Mouse (Mus musculus) heart, postnatal 10 days (tissue): ENCODE measurements around the gene Krt7. TPM values are rescaled to one million over a fixed set of nuclear protein-coding genes. Genes with fewer than 3 reads are reported as not detected.

Source experiments
- DNase-seq, 2 experiments: peaks; one replicate each; pipeline ENCODE4 v3.0.0; 2021
- intact Hi-C: fragments of 180-260 bp; cut with DNase I; formaldehyde crosslinking; loops from one replicate; pipeline ENCODE4 v1.15.1; 2025
- total RNA-seq, 2 experiments: library from RNA; stranded (reverse); gene quantifications; 2 replicates each; pipeline ENCODE4 v1.2.3; 2021

Krt7 gene
- total RNA-seq, 2 experiments from 2014 or later = 3.8 to 4.5 TPM

DNA sequence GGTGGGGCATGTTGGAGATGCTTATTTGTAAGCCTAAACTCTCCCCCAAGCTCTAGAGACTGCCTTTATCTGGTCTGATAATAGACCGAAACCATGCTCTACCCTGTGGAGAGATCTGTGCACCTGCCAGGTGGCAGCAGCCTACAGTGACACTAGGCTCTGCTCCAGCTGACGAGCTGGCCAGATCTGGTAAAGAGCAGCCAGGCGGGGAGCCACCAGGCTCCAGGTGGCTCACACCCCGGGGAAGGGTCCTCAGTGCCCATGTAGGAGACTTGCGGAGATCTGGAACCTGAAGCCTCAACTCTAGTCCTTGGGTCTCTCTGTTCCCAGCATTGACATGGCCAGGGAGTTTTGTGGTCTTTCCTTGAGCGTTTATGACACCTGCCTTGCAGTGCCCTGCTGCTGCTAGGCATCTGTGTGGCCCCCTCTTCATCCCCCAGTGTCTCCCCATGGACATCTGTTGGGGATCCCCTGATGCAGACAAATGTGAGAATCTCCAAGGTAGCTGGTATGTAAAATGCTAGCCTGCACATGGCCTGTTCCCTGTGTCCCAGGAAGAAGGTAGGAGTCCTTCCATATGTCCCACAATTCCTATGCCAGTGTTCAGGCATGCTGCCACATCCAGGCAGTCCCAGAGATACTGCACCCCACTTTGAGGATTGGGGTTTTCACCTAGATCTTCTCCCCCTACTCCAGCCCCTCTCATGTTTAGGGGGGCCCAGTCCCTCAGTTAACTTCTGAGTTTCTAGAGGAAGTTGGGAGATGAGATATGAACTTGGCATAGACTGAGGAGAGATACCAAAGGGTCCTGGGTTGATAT is 34.7 kb upstream of the Krt7 start:
- intact Hi-C loops = no loop called here
- DNase-seq = no peak

DNA sequence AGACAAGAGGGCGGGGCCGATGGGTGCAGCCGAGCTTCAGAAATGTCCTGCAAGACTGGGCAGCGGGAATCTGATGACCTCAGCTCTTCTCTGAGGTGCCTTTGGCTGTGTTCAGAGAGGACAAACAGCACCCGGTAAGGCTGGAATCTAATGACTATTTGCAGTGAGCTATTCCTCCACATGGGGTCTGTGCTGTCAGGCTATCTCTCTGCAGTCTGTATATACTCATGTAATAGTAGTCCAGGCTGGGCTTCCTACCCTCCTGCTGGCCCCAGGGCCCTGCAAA is 34.1 kb upstream of the Krt7 start:
- intact Hi-C loops = no loop called here
- no peak for DNase-seq

DNA sequence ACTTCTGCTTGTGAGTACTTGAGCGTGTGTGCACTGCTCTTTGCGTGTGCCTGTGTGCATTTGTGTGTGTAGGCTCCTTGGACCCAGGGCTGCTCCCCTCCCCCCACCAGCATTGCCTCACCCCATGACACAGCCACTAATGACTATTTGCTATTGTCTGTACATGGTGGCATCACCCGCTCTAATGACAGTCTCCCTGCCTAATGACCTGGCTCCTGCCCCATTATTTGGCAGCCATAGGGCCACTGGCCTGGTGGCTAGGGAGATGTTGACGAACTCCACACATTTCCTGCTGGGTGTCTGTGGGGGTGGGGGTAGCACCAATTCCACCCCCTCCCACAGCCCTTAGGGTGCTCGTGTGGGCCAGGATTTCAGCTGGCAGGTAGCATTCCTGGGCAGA is 32.2 kb upstream of the Krt7 start:
- no peak for DNase-seq
- intact Hi-C loops = no loop called here

DNA sequence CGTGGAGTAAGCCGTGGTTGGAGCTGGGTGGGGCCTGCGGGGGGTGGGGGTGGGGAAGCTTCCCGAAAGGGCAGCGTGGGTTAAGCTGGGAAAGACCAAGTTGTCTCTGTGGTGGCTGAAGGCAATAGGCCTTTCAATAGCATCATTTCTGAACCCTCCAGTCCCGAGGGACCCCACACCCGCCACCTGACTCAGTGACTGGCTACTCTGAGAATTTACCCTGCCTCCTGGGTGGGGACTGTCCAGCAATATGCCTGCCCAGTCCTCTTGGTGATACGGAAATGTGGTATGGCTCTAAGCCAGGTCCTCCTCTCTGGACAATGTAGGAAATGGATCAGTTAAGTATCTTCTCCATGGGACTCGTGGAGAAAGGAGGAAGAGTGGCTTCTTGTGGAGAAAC is 29.1 kb upstream of the Krt7 start:
- intact Hi-C loops = no loop called here

DNA sequence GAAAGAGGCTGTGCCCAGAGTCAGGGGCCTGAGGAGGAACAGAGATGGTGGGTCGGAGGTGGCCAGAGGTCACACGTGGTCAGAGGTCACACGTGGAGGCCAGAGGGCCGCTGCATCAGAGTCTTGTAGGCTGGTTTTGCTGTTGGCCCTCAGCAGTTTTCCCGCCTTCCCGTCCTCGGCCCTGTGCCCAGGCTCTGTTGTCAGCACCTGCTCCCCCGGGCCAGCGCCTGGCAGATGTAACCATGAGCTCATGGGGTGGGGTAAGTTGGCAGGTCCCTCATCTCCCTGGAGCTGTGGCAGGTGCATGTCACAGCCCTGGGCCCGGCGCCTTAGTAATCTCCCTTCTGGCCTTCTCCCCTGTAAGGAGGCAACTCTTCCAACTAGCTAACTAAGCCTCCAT is 28.0 kb upstream of the Krt7 start:
- intact Hi-C loops = no loop called here
- peak; percentile 69 to 79 for DNase-seq

More for the DNA sequence above, 29.1 kb upstream of the Krt7 start:
- peak in 1 of 2 experiments; percentile 60 for DNase-seq

DNA sequence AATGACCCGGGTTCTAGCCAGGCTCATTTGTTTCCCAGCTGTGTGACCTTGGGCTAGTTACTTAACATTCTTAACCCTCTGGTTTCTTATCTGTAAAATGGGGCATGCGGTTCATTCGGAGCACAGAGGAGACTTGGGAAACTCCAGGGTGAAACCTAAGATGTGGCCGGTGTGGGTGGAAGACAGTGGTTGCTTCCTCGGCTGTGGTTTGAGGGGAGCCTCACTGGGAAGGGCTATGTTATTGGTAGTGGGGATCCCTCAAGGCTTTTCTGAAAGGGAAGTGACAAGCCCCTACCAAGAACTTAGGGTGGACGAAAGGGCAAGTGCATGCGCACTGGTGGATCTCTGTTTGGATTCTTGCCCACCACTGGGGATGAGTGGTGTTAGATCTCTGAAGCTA is 26.2 kb upstream of the Krt7 start:
- DNase-seq = no peak
- intact Hi-C loops = no loop called here

DNA sequence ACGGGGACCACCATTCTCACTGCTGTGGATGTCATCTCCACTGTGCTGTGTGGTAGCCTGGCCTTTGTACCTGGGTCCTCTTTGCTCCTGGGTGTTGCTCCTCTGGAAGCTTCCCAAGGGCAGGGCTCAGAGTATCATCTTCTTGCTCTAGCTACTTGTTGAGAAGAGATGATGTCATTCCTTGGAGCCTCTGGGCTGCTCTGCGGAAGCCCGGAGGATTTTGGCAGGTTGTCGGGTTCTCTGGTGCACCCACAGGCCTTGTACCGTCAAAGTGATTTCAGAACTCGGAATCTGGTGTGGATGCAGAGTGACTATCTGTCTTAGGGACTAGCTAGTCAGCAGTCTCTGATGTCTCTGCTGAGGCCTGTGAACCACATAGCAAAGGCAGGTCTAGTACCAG is 25.8 kb upstream of the Krt7 start:
- intact Hi-C loops = no loop called here
- peak in 1 of 2 experiments; percentile 54 for DNase-seq

DNA sequence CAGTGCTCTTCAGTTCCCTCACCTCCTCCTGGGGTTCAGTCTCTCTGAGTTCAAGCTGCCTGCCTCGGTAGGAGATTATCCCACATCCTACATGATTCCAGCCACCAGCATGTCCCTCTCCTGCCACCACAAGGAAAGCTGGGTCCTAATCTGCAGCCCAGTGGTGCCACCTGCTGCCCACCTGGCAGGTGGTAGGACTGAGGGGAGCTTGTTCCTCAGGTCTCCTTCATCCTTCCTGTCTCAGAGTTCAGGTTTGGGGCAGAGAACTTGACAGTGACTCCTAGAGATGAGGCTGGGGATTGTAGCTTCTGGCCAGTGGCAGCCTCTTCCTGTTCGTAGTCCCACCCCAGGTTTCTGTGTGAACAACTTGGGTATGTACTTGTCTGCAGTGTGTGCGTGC is 23.7 kb upstream of the Krt7 start:
- no peak for DNase-seq

DNA sequence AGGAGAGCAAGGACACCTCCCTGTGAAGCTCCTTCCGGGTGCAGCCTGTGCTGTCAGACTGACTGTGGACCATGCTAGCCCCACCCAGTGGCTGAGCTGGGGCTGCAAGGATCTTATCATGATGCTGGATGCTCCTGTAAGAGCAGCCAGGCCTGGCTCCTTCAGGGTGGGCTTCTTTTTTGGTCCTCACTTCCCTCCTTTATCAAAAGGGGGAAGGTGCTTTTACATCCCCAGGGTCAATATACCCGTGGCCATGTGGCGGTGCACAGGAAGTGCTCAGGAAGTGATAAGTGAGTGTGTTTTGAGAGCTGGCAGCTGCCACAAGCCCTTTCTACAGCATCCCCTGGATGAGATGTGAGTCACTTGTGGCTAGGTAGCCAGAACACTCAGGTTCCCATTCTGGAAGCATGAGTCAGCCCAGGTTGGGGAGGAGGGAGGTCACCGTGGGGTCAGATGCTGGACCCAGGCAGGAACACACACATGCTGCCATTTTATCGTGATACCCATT is 22.8 kb upstream of the Krt7 start:
- intact Hi-C loops = no loop called here
- no peak for DNase-seq

More for the DNA sequence above, 23.7 kb upstream of the Krt7 start:
- intact Hi-C loops = loop anchor here (2.0 kb wide), 1 partner anchor 48 kb away; no protein-coding TSS in a partner anchor

DNA sequence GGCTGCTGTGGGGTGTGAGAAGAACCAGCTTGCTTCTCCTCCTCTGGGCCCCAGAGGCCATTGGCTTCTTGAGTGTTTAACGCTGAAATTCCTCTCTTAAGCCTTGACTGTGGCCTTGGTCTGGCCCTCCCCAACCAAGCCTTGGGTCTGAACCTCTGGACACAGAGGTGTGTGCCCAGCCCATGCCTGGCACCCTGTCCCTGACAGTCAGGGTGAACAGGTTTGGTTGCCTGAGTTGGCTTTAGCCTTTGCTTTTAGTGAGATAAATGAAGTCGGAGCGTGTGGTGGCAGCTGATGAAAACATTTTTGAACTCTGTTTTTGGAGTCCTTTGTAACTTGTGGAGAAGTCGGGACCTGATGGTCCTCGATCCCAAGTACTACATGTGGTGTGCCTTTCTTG is 20.6 kb upstream of the Krt7 start:
- intact Hi-C loops = no loop called here
- no peak for DNase-seq

DNA sequence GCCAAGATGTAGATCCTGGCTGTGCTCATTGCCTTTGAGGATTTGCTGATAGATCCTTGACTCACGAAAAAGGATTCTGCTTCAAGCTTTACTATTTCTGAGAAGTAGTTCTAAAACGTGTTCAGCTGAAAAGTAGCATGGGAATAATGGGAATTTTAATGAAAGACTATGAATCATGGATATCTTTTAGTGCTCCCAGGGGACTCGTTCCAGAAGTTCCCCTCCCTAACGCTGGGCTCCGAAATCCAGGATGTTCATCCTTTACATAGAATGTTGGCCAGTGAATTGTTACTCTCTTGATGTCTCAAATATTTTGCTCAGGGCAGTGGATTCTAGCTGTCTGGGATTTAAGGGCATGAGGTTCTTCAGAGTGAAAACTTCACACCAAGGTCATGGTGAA is 18.6 kb upstream of the Krt7 start:
- DNase-seq = no peak
- intact Hi-C loops = no loop called here

DNA sequence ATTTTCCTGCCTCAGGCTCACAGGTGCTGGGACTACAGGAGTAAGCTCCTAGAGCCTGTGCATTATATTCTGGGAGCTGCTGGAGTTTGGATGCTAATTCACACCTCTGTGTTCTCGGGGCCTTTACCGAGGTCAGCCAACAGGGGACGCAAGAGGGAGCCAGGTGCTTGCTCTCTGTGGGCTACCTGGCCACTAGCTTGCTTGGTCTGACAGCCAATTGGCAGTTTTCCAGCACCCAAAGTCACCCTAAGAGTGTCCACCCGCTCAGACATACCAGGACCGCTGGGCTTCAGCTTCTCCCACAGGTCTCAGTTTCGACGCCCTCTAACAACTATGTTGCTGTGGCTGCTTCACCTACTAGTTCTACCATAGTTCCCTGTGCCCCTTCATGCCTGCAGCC is 15.9 kb upstream of the Krt7 start:
- DNase-seq = no peak

DNA sequence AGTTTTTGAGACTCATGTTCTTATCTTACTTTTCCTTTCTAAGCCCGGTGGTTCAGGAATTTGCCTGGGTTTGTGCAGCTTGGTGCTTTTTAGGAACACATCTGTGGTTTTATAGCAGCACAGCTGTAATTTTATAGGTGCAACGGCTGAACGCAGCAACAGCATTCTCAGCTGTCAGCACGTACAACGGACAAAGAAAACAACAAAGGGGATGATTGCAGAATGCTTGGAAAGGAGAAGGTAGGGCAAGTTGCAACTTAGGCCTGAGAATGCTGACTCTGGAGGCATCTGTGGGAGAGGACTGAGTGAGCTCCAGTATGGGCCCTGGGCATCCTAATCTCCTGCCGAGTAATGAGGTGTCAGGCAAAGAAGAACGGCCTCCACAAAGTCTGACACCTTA is 14.4 kb upstream of the Krt7 start:
- DNase-seq = no peak
- intact Hi-C loops = no loop called here

More for the DNA sequence above, 15.9 kb upstream of the Krt7 start:
- intact Hi-C loops = no loop called here

DNA sequence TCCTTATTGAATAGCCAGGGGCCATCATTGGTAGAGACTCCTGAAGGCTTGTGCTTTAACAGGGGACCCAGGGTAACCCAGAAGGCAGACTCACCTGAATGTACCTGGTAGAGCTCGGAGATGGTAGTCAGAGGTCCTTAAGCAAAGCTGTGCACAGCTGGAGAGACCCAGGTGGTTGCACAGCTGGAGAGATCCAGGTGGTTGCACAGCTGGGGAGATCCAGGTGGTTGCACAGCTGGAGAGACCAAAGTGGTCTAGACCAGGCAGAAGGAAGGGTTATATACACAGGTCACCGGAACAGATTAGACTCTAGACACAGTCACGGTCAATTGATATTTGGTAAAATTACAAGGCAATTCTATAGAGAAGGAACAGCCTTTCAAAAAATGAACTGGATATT is 13.9 kb upstream of the Krt7 start:
- no peak for DNase-seq
- intact Hi-C loops = no loop called here

DNA sequence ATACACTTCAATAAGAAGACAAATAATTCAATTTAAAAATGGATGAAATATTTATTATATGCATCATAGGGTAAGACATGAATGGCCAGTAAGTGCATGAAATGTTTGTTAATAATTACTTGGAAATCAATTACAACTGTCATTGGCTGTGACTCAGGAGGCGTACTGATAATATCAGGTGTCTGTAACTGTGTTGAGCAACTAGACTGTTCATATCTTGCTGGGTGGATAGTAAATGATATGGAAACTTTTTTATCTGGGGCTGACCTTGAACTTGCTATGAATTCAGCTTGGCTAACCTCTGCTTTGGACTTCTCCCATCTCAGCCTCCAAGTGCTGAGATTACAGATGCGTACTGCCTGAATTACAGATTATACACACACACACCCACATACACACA is 13.2 kb upstream of the Krt7 start:
- intact Hi-C loops = no loop called here

DNA sequence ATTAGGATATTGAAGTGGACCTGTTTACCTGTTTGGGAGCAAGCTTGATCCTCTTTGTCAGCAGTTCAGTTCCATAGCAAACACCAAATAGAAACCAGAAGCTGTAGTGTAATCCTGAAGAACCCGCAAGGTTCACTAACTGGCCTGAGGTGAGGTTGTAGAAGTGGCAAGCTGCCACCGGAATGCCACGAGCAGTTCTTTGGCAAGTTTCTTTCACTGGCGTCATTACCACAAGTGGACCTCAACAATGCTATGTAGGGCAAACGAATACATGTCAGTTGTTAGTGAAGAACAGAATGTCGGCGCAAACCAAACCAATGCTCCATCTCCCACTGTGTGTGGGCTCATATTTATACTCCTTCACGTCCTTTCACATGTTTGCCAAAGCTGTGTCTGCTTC is 12.6 kb upstream of the Krt7 start:
- intact Hi-C loops = no loop called here
- DNase-seq = peak; percentile 68 to 73

More for the DNA sequence above, 13.2 kb upstream of the Krt7 start:
- DNase-seq = no peak

DNA sequence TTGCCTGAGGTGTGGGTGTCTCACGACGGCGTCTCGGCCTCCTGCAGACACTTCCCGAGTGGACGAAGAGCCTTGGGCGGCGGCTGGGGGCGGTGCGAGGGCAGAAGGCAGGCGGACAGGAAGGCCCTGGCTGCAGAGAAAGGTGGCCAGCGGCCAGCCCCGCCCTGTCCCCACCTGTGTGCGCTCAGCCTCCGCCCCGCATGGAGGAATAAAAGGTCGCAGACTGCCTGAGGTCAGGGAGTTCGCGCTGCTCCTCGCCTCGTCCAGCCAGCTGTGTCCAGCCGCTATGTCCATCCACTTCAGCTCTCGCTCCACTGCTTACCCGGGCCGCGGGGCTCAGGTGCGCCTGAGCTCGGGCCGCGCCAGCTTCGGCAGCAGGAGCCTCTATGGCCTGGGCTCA is 1.3 kb downstream of the Krt7 start:
- no peak for DNase-seq
- intact Hi-C loops = no loop called here

DNA sequence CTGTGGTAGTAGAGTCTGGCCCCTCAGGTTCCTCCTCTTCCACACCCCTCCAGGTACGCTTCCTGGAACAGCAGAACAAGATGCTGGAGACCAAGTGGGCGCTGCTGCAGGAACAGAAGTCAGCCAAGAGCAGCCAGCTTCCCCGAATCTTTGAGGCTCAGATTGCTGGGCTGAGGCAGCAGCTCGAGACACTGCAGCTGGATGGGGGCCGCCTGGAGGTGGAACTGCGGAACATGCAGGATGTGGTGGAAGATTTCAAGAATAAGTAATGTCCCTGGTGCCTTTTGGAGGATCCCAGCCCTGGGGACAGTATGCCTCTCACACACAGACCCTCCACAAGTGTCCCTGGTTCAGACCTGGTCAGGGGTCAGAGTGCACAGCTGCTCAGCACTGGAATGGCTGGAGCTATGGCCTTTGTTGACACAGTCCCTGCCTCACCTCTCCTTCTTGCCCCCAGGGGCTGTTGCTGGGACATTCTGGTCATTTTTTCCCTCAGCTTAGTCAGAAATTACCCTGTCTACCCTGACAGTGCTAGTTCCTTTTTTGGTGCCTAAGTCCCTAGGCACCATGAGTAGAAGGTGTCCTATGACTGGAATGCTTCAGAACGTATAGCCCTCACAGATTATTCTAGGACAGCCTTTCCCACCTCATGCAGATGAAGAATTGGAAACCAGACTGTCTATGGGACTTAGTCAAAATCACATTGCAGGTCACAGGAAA is 3.2 kb downstream of the Krt7 start:
- peak in 1 of 2 experiments; percentile 29 for DNase-seq
- intact Hi-C loops = no loop called here

DNA sequence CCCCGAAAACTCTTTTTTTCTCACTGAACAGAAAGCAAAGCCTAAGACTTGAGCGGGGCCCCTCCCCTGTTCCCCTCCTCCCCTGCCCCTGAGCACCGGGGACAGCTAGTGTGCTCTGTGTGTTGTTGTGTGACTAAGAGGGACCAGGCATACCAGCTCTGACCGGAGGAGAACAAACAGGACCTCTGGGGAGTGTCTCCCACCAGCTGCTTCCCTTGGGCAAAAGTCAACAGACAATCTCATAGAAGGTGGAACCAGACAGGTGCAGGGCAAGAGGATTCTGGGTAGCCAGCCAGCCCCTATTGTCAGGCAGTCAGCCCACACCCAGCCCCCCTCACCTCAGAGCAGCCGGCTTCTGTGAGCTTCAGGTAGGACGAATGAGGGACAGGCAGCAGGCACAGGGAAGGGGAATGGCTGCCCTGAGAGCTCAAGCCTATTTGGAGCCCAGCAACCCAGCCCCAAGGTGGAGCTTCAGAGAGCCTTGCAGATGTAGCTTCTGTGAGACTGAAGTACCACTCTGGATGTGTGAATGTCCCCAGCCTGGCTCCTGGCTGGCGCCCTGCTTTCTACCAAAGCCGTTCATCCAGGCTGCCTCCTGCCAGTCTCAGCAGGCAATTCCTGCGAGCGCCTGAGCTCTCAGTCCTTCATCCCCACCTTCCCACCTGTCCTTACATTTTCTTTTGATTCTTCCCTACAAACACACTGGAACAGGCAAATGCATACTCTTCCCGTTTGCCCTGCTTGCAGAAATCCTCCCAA is 4.1 kb downstream of the Krt7 start:
- intact Hi-C loops = no loop called here
- no peak for DNase-seq

DNA sequence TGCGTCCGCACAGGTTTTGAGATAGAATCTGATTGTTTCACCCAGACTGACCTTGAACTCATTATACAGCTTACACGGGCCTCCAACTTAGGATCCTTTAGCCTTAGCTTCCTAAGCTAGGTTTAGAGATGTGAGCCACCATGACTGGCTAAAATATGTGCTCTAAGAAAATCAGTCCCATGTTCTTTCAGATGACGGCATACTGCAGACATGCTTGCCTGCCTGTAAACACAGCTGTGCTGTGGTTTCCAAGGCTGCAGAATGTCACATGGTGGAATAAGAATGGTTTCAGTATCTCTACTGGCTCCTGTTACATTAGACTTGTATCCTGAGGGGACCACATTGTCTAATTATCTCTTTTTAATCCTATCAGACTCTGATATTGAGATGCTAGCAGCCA is 8.1 kb downstream of the Krt7 start:
- DNase-seq = peak; percentile 34 to 37
- intact Hi-C loops = no loop called here

DNA sequence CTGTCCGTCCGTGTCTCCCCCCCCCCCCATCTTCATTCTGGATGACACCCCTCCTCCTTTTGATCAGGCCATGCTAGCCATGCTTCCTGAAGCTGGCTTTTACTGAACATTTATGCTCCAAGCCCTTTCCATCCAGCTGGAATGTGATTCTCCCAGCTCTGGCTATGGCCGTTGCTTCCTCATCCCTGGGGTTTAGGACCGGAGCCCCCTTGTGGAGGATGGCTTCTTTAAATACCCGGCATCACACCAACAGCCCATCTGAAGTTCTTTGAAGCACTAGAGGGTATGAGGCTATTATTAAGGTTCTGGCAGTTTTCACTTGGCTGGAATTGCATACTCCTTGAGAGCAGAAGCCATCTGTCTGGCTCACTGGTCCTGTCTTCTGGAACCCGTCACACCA is 10.1 kb downstream of the Krt7 start:
- intact Hi-C loops = loop anchor here (2.0 kb wide), 1 partner anchor 78 kb away; no protein-coding TSS in a partner anchor
- DNase-seq = peak; percentile 41 to 43
